Mouse (Mus musculus) layer of hippocampus, postnatal 10 days (tissue): Measurements from ENCODE around the gene Dus1l. TPM values are rescaled to one million over a fixed set of nuclear protein-coding genes. Genes with fewer than 3 reads are reported as not detected.
"Not testable (repeated sequence)": the region's sequence is repeated elsewhere in the genome, so short reads cannot be mapped to it uniquely, and the experiment has no call there.

Experiments
- DNase-seq, 2 experiments: peaks; one replicate each; pipeline ENCODE4 v3.0.0; 2021; ENCODE audit warnings: low spot score in 2 of 2
- total RNA-seq, 2 experiments: library from RNA; stranded (reverse); gene quantifications; 2 replicates each; pipeline ENCODE4 v1.2.3; 2021

The Dus1l gene
- total RNA-seq, 2 experiments from 2014 or later: 42.3 to 44.5 TPM

GRCm38 (mm10) chr11:120820546-120820945 lies 24.3 kb upstream of the Dus1l start:
- DNase-seq: peak in 1 of 2 experiments; percentile 23

- DNase-seq: peak in 1 of 2 experiments; percentile 3
These were observed 23.4 kb upstream of the Dus1l start for GRCm38 (mm10) chr11:120819556-120819955.

- no peak for DNase-seq
These were observed 22.0 kb upstream of the Dus1l start for GRCm38 (mm10) chr11:120818251-120818650.

- no peak for DNase-seq
These were observed 21.2 kb upstream of the Dus1l start for GRCm38 (mm10) chr11:120817358-120817757.

GRCm38 (mm10) chr11:120812068-120812467 lies 15.9 kb upstream of the Dus1l start:
- no peak for DNase-seq

- DNase-seq: no peak
These were observed 11.8 kb upstream of the Dus1l start for GRCm38 (mm10) chr11:120808010-120808409.

GRCm38 (mm10) chr11:120805375-120806298 lies 9.4 kb upstream of the Dus1l start:
- DNase-seq: no peak

- DNase-seq: no peak
These were observed 8.6 kb upstream of the Dus1l start for GRCm38 (mm10) chr11:120804769-120805168.

GRCm38 (mm10) chr11:120804274-120804673 lies 8.1 kb upstream of the Dus1l start:
- DNase-seq: no peak

GRCm38 (mm10) chr11:120800061-120800904 lies 4.1 kb upstream of the Dus1l start:
- DNase-seq: peak; percentile 91 to 92

GRCm38 (mm10) chr11:120799316-120799890 lies 3.2 kb upstream of the Dus1l start:
- no peak for DNase-seq

- DNase-seq: no peak
These were observed 2.0 kb upstream of the Dus1l start for GRCm38 (mm10) chr11:120798244-120798643.

- no peak for DNase-seq
These were observed 377 bp upstream of the Dus1l start for GRCm38 (mm10) chr11:120796614-120796946.

- DNase-seq: no peak
These were observed 3.6 kb downstream of the Dus1l start for GRCm38 (mm10) chr11:120792652-120793051.

- no peak for DNase-seq
These were observed 6.4 kb downstream of the Dus1l start for GRCm38 (mm10) chr11:120789810-120790209.

- no peak for DNase-seq
These were observed 6.8 kb downstream of the Dus1l start for GRCm38 (mm10) chr11:120789355-120789754.

GRCm38 (mm10) chr11:120788460-120788859 lies 7.7 kb downstream of the Dus1l start:
- not testable (repeated sequence) for DNase-seq

GRCm38 (mm10) chr11:120785145-120785544 lies 11.1 kb downstream of the Dus1l start:
- DNase-seq: no peak

GRCm38 (mm10) chr11:120784064-120784791 lies 12.0 kb downstream of the Dus1l start, which contains the start of the genes Rfng and Gps1:
Rfng (minus strand) TSS chr11:120784207.
Gps1 (plus strand) TSS chr11:120784272.
- peak; percentile 76 to 86 for DNase-seq

GRCm38 (mm10) chr11:120783426-120784063 lies 12.7 kb downstream of the Dus1l start:
- DNase-seq: no peak
